Mouse (Mus musculus): ENCODE data around the gene Slc35c1. TPM values are rescaled to one million over a fixed set of nuclear protein-coding genes. Genes with fewer than 3 reads are reported as not detected.

The Slc35c1 gene
- polyA plus RNA-seq, 1 experiment from 2014 or later = 8.7 TPM

GRCm38 (mm10) chr2:92408309-92409045, 51.9 kb downstream of the Slc35c1 start:
- ATAC-seq = no peak
- Histone ChIP-seq H3K36me3 (ENCODE audit: control insufficient read depth, insufficient read depth, low read length) (peaks cover 94% of the 10 kb centered on the region), H3K9me3 (replicated peaks; ENCODE audit: control insufficient read depth, low read length) (no peaks in the 10 kb centered on the region), H3K9ac (ENCODE audit: low read length) (no peak overlapping the region), H3K4me3 (ENCODE audit: low read depth, low read length) (no peak overlapping the region), H3K4me2 (ENCODE audit: low read length) (no peak overlapping the region), H3K27me3 (replicated peaks; ENCODE audit: control insufficient read depth, insufficient read depth, low read length) (no peaks in the 10 kb centered on the region), H3K27ac (ENCODE audit: low read depth, low read length) (no peak overlapping the region), H3K4me1 (ENCODE audit: control insufficient read depth, insufficient read depth, low read length) (no peaks in the 10 kb centered on the region)
- DNase-seq (ENCODE audit: low spot score) = no peak
- 93% methylated on average over 18 of the region's 18 CpGs for WGBS

GRCm38 (mm10) chr2:92405687-92406086, 54.7 kb downstream of the Slc35c1 start:
- no peaks in the 10 kb centered on the region for H3K9me3 ChIP-seq (replicated peaks; ENCODE audit: control insufficient read depth, low read length)
- H3K27ac ChIP-seq (ENCODE audit: low read depth, low read length) = no peak overlapping the region
- no peak overlapping the region for H3K4me3 ChIP-seq (ENCODE audit: low read depth, low read length)
- no peaks in the 10 kb centered on the region for H3K27me3 ChIP-seq (replicated peaks; ENCODE audit: control insufficient read depth, insufficient read depth, low read length)
- no peak overlapping the region for H3K9ac ChIP-seq (ENCODE audit: low read length)
- ATAC-seq (no peak), DNase-seq (ENCODE audit: low spot score) (no peak)
- no peaks in the 10 kb centered on the region for H3K4me1 ChIP-seq (ENCODE audit: control insufficient read depth, insufficient read depth, low read length)
- peaks cover 69% of the 10 kb centered on the region for H3K36me3 ChIP-seq (ENCODE audit: control insufficient read depth, insufficient read depth, low read length)
- whole genome bisulfite sequencing = 89% methylated on average over 7 of the region's 7 CpGs
- H3K4me2 ChIP-seq (ENCODE audit: low read length) = no peak overlapping the region

- Histone ChIP-seq H3K4me1 (ENCODE audit: control insufficient read depth, insufficient read depth, low read length) (no peaks in the 10 kb centered on the region), H3K4me2 (ENCODE audit: low read length) (no peak overlapping the region), H3K4me3 (ENCODE audit: low read depth, low read length) (no peak overlapping the region), H3K27ac (ENCODE audit: low read depth, low read length) (no peak overlapping the region), H3K9me3 (replicated peaks; ENCODE audit: control insufficient read depth, low read length) (no peaks in the 10 kb centered on the region), H3K36me3 (ENCODE audit: control insufficient read depth, insufficient read depth, low read length) (peaks cover 60% of the 10 kb centered on the region), H3K27me3 (replicated peaks; ENCODE audit: control insufficient read depth, insufficient read depth, low read length) (no peaks in the 10 kb centered on the region), H3K9ac (ENCODE audit: low read length) (no peak overlapping the region)
- WGBS = 89% methylated on average over 6 of the region's 6 CpGs
- ATAC-seq (no peak), DNase-seq (ENCODE audit: low spot score) (no peak)
These were observed 55.6 kb downstream of the Slc35c1 start for GRCm38 (mm10) chr2:92404737-92405136.

GRCm38 (mm10) chr2:92403776-92404319, 56.5 kb downstream of the Slc35c1 start:
- no peaks in the 10 kb centered on the region for H3K27me3 ChIP-seq (replicated peaks; ENCODE audit: control insufficient read depth, insufficient read depth, low read length)
- H3K4me2 ChIP-seq (ENCODE audit: low read length) = no peak overlapping the region
- 98% methylated on average over 5 of the region's 5 CpGs for WGBS
- H3K36me3 ChIP-seq (ENCODE audit: control insufficient read depth, insufficient read depth, low read length) = peaks cover 51% of the 10 kb centered on the region
- no peak overlapping the region for H3K4me3 ChIP-seq (ENCODE audit: low read depth, low read length)
- no peak for DNase-seq (ENCODE audit: low spot score)
- H3K9me3 ChIP-seq (replicated peaks; ENCODE audit: control insufficient read depth, low read length) = no peaks in the 10 kb centered on the region
- no peak for ATAC-seq
- no peaks in the 10 kb centered on the region for H3K4me1 ChIP-seq (ENCODE audit: control insufficient read depth, insufficient read depth, low read length)
- no peak overlapping the region for H3K9ac ChIP-seq (ENCODE audit: low read length)
- H3K27ac ChIP-seq (ENCODE audit: low read depth, low read length) = no peak overlapping the region

Other genes starting within 250 kb of the Slc35c1 start
- gene Pex16, start 85.9 kb downstream of the Slc35c1 start, polyA plus RNA-seq (2014; fragmentation: Nextera tagmentation; extraction: Ambion mirVana) = 37.1 and 37.9 TPM in 2 replicates
- 0.99 and 1.5 TPM in 2 replicates for gene Large2, start 85.7 kb downstream of the Slc35c1 start, polyA plus RNA-seq (2014; fragmentation: Nextera tagmentation; extraction: Ambion mirVana)
- gene 1700029I15Rik, start 78.0 kb downstream of the Slc35c1 start, polyA plus RNA-seq (2014; fragmentation: Nextera tagmentation; extraction: Ambion mirVana) = 3.2 and 3.7 TPM in 2 replicates
- 49.3 and 54.5 TPM in 2 replicates for gene Mapk8ip1, start 59.3 kb downstream of the Slc35c1 start, polyA plus RNA-seq (2014; fragmentation: Nextera tagmentation; extraction: Ambion mirVana)
- gene Cry2, start 26.5 kb downstream of the Slc35c1 start, polyA plus RNA-seq (2014; fragmentation: Nextera tagmentation; extraction: Ambion mirVana) = 16.1 and 24.6 TPM in 2 replicates
- gene Chst1, start 139.2 kb upstream of the Slc35c1 start, polyA plus RNA-seq (2014; fragmentation: Nextera tagmentation; extraction: Ambion mirVana) = 18.9 and 19.9 TPM in 2 replicates